Mouse (Mus musculus): ENCODE data around the gene Cdkal1. TPM values are rescaled to one million over a fixed set of nuclear protein-coding genes. Genes with fewer than 3 reads are reported as not detected.

Cdkal1 gene
- total RNA-seq, 2 experiments from 2014 or later: 17.8 to 18.5 TPM

GRCm38 (mm10) chr13:29156703-29157102 lies 698.8 kb downstream of the Cdkal1 start:
- DNase-seq (ENCODE audit: extremely low spot score in 1 of 2, low spot score in 2 of 2): no peak
- intact Hi-C loops (cut with DNase I): no loop called here

GRCm38 (mm10) chr13:29155297-29155696 lies 700.2 kb downstream of the Cdkal1 start:
- intact Hi-C loops (cut with DNase I): no loop called here
- peak in 1 of 2 experiments; percentile 47 for DNase-seq (ENCODE audit: extremely low spot score in 1 of 2, low spot score in 2 of 2)

- intact Hi-C loops (cut with DNase I): no loop called here
- DNase-seq (ENCODE audit: extremely low spot score in 1 of 2, low spot score in 2 of 2): no peak
Observed at GRCm38 (mm10) chr13:29150120-29150519, 705.4 kb downstream of the Cdkal1 start.

GRCm38 (mm10) chr13:29149404-29149803 lies 706.1 kb downstream of the Cdkal1 start:
- intact Hi-C loops (cut with DNase I): no loop called here
- no peak for DNase-seq (ENCODE audit: extremely low spot score in 1 of 2, low spot score in 2 of 2)

GRCm38 (mm10) chr13:29148616-29149015 lies 706.9 kb downstream of the Cdkal1 start:
- DNase-seq (ENCODE audit: extremely low spot score in 1 of 2, low spot score in 2 of 2): no peak
- intact Hi-C loops (cut with DNase I): no loop called here

Other genes starting within 250 kb of the Cdkal1 start
- gene E2f3, start 130.4 kb upstream of the Cdkal1 start, total RNA-seq (2021): 10 to 100 TPM; 19.6 to 20.5 TPM

Measured in left cerebral cortex, postnatal 10 days (tissue).